Mouse (Mus musculus): ENCODE measurements at regions not wholly inside any gene's neighbourhood (a gene's known extent, or its start where the extent isn't known, plus 50 kb on each side); places are given as distances from the start of the nearest gene placed in this dataset.
A peak's percentile ranks its signal among the peaks of the same experiment; 100 is the strongest.

DNA sequence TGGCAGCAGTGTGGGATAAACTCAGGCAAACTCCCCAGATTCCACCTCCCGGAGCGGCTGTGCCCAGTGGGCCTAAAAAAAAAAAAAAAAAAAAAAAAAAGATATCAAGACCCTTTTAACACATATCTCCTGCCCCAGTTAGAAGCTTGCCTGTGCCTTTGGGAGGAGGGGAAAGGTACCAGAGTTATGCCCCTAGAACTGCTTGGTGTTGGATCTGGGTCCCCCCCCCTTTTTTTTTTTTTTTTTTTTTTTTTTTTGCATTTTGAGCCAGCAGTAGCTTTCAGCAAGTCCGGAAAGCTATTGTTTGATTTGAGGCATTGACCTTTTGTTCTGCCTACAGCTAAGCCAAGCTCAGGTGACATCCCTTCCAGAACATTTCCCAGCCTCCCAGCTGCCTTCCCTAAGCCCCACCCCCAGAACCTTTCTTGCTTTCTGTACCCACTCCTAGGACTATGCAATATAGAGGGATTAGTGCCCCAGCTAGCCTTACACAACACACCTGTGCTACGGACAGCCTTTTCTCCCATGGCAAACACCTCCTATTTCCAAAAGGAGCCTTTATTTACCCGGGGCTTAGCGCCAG is 252.1 kb upstream of the Prok2 start:
- no peak for DNase-seq

DNA sequence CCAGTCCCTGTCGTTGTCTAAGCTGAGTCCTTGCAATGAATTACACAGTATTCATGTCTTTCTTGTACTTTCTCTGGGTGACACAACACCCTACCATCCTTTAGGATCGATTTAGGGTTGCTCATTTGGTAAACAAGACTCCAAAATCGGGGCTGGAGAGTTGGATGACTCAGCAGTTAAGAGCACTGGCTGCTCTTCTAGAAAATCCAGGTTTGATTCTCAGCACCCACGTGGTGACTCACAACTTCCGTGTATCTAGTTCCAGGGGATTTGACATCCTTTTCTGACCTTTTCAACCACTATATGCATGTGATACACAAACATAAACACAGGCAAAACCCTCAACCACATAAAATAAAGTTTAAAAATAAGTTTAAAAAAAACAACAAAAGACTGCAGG is 250.0 kb upstream of the Prok2 start:
- no peak for DNase-seq

- DNase-seq, result no peak
Observed at GRCm38 (mm10) chr6:99975486-99975885, 249.3 kb upstream of the Prok2 start.

- peak; percentile 40 for DNase-seq
Observed at GRCm38 (mm10) chr6:99974464-99974863, 248.3 kb upstream of the Prok2 start.

DNA sequence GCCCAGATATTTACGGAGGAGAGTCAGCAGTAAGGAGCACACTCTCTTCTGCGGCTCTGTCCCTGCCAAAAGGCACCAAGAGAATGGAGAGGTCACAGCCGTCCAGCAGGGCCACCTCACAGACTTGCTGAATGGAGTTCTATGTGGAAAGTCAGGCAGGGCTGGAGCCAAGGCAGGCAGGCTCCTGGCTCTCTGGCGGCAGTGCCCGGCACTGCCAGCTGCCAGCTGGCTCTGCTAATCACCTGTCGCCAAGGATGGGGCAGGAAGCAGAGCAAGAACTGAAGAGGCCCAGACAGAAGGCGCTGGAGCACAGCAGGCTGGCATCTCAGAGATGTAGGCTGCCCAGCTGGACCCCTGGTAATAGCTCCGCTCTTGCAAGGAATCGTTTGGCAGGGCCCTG is 245.2 kb upstream of the Prok2 start:
- DNase-seq, result peak; percentile 13

DNA sequence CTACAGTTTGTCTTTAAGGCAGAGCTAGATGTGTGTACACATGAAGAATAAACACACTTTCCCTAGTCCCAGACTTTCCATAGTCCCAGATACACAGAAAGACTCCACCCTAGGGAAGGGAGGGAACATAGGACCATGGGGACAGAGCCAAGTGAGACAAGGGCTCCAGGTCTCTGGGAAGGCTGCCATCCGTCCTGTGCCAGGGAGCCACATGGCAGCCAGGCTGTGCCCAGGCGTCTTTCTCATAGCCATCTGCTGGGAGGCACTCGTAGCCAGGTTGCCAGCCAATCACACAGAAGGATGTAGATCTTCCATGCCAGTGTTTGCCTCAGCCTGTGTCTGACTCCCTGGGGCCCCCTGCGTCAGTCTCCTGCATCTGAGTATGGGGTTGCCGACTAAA is 242.7 kb upstream of the Prok2 start:
- DNase-seq, result no peak

DNA sequence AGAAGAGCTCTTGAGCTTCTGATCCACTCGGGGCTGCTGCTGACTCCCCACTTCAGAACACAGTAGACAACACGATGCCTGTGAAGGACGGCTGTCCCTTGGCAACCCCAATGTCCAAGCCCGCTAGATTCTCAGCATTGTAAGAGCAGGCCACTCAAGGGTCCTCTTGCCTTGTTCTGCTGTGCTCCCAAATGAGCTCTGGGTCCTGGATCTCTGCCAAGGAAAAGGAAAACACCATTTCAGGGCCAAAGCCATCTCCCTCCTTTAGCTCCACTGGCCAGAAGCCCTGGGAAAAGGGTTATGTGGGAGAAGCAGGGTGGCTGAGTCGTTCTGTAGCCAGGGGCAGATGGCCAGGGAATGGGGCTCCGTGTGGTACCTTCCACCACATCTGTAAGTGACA is 241.3 kb upstream of the Prok2 start:
- DNase-seq, result no peak

- DNase-seq, result no peak
Observed at GRCm38 (mm10) chr6:99964540-99964939, 238.3 kb upstream of the Prok2 start.

DNA sequence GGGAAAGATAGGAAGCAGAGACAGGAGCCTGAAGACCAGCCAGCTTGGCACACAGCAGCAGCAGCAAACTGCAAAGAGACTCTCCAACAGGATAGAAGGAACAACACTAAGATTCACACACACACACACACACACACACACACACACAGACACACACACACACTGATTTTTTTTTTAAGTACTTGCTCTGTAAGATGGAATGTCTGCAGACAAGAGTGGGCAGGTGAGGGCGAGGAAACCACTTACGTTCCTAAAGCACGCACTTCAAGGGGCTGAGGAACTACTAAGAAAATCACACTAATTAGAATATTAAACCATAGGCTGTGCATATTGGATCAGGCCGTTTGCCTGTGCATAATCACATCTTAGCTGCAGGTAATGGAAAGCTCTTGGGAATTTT is 237.8 kb upstream of the Prok2 start:
- DNase-seq, result no peak

DNA sequence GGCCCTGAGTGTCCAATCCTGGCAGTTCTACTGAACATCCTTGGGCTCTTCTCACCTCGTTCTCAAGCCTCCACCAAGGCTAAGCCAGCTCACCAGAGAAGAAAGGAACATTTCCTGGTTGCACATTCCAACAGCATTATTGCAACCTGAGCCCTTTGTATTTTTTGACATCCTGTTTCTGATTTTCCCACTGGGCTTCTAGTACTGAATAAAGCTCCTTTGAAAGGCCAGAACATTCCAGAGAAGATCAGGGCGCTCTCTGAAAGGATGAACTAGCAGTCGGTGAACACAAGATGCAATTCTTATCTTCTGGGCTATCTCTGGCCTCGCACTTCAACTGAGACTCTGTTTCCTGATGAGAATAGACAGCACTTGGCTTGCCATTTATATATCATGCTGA is 233.2 kb upstream of the Prok2 start:
- no peak for DNase-seq

GRCm38 (mm10) chr6:99954832-99955830 is 228.9 kb upstream of the Prok2 start:
- DNase-seq, result peak; percentile 9

DNA sequence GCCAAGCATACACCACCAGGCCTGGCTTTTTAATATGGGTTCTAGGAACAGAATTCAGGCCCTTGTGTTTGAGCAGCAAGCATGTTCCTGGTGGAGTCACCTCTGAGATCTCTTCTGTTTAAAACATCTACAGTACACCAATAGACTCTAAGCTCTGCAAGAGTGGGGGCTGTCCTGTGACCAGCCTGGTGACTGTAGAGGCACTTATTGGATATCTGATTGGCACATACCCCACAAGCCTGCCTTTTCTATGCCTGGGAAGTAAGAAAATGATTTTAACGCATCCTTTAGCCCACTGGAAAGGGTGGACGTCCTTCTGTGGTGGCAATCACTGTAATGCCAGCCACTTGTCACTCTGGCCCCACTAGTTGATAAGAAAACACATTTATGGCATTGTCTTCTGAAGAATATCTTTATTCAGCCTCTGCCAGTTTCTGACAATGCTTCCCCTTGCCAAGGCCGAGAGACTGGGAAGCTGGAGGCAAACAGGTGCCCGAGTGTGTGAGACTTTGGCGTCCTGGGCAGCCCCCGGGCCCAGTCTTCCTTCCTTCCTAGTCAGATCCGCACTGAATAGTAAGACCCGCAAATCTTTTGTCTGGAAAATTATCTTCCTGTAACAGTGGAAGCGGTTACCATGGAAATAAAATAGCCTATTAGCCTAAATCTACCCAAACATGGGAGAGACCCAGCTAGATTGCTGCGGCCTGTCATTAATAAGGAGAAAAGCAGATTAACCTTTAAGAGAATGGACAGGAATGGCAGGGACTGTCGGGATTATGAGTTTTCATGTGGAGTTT is 228.0 kb upstream of the Prok2 start:
- DNase-seq, result no peak

DNA sequence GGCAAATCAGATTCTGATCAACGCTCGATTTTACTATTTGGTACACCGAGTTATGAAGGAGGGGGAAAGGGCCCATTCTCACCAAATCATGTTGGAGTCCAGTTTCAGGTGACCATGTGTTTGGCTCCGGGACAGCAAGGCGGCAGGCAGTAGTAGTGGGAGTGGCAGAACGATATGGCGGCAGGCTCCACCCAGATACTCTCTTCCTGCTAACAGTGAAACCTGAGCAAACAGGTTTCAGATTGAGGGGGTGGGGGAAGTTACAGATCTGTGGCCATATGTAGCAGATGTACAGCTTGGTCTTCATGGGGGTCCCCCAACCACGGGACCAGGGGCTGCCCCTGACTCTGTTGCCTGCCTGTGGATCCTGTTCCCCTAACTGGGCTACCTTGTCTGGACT is 224.6 kb upstream of the Prok2 start:
- DNase-seq, result no peak

GRCm38 (mm10) chr6:99946917-99947316 is 220.7 kb upstream of the Prok2 start:
- no peak for DNase-seq

GRCm38 (mm10) chr6:99946481-99946880 is 220.3 kb upstream of the Prok2 start:
- no peak for DNase-seq

DNA sequence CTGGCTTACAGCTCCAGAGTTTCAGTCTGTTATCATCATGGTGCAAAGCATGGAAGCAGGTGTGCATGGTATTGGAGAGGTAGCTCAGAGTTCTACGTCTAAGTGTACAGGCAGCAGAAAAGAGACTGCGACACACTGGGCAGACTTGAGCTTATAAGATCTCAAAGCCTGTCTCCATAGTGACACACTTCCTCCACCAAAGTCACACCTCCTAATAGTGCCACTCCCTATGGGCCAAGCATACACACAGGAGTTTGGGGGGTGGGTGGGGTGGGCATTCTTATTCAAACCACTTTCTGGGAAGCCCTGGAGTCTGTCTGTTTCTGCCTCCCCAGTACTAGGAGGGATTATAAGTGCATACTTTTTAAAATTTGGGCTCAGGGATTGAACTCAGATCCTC is 219.5 kb upstream of the Prok2 start:
- no peak for DNase-seq

DNA sequence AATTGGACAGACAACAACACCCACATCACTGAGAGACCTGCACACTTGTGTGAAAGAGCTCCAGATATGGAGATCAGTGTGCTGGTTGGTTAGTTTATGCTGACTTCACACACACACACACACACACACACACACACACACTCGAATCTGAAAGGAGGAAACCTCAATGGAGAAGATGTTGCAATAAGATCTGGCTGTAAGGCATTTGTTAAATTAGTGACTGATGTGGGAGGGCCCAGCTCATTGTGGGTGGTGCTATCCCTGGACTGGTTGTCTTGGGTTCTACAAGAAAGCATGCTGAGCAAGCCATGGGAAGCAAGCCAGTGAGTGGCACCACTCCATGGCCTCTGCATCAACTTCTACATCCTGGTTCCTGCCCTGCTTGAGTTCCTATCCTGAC is 216.8 kb upstream of the Prok2 start:
- DNase-seq, result no peak

DNA sequence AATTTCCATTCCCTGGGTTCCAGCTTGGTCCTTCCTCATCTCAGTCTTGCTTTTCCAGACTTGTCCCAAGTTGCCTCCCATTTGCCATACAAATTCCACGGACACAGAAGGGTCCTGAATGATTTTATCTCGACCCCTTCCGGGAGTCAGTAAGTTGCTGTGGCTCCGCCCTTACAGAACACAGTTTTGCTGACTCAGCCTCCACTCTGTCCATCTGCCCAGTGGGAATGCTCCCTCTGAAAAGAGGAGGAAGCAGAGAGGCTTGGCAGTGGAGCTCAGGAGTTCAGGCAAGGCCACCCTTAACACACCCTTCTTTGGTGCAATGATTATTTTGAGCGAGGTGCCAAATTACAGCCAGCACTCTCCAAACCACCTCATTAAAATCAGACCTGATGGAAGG is 213.9 kb upstream of the Prok2 start:
- DNase-seq, result no peak

DNA sequence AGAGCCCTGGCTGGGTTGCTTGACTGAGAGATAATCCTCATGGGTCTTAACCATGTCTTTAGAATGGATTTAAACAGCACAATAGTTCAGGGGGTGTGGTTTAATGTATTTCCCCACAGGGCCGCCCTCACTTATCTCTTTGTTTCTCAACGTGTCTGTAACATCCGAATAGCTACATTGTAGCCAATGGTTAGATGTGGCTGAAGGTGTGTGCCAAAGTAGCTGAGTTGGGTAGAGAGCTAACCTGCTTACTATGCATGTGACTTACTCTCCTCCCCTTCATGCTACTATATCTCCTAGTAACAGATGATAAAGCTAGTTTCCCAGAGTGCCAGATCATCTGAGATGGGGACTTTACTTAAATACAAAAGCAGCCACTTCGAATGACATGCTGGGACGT is 213.2 kb upstream of the Prok2 start:
- no peak for DNase-seq

DNA sequence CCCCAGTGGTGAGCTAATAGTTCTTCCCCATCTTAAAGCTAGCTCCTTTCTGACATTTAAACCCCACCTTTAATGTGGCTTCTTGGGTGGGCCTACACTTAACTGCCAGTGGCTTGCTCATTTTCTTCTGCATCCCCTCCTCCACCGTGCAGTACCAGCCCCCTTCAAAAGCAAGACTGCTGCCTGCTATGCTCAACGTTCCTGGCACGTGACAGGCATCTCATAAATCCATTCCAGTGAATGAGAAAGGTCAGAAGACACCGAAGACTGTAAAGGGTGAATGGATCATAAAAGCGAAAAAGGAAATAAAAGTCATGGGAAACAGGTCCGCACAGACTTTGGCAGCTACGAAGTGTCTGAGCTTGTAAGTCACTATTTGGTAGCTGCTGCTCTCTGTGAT is 212.8 kb upstream of the Prok2 start:
- no peak for DNase-seq

DNA sequence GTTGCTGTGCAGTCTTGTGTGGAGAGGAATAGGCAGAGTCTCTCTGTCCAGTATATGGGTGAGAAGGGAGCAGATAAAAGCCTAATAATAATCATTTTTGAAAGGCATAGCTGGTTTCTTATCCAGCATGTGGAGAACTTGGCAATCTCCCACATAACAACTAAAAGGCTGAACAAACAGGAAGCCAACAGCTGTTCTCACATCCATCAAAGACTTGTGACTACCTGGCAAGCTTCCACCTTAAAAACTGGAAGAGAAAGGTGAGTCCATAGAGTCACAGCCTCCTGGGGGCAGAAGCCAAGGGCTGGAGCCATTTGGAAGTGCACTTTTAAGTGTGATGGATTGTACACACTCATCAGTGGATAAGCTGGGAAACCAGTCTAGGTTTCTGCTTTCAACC is 210.5 kb upstream of the Prok2 start:
- DNase-seq, result peak; percentile 23

DNA sequence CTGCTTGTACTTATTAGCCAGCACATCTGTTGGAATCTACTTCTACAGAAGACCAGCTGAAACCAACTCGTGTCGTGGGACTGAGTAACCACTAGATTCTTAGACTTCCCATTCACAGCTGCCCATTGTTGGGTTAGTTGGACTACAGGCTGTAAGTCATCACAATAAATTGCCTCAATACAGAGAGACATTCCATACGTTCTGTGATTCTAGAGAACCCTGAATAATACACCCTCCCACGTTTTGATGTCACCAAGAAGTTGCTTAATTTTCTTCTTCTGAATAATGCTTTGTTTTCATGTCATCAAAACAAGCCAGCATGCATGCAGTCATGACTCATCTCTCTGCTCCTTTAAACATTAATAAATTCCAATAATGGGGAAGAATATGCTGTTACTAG is 209.2 kb upstream of the Prok2 start:
- no peak for DNase-seq

GRCm38 (mm10) chr6:99934394-99934793 is 208.2 kb upstream of the Prok2 start:
- peak; percentile 44 for DNase-seq

DNA sequence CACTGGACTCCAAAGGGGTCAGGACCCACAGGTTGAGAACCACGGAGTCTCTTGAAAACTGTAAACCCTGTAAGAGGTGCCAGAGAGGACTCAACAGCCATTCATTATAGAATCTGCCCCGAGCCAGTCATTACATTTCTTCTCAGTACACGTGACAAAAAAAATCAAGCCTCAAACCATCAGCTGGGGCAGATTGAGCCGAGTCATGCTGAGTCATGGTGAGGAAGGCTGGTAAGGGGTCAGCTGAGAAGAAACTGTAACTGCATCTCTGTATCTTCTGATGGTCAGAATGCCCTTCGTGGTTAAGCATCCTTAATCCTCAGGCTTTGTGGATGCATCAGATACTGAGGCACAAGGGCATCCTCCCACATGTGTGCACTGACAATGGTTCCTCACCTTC is 207.2 kb upstream of the Prok2 start:
- DNase-seq, result no peak
